In the genomic region with DNA sequence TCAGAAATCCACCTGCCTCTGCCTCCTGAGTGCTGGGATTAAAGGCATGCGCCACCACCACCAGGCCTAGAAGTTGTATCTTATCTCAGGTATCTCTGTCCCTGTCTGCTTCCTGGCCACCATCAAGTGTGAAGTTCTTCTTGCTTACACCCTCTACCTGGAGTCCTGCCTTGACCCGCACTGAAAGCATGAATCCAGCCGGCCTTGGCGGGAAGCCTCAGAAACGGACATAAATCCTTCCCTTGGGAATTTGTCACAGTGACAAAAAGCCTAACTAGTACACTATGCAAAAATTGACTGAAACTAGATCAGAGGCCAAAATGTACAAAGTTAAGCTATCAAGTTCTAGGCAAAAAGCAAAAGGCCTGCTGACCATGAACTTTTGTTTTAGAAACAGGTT, we compare ENCODE assay signal across 11 mouse cellular contexts.
"Had no signal": no experiment of that assay in that cellular context is flagged by ENCODE, and none has a peak within 500 bp of the region (broad histone marks: within the 10 kb centered on the region; RNA-seq: fewer than 3 reads in every experiment).

No protein-coding gene starts in this region.

- DNase-seq: kidney, postnatal 25 days; layer of hippocampus, adult 9-11 months; liver; liver, postnatal 0 days; lung, embryonic 14.5 days; right cerebral cortex, adult 18-20 months; right cerebral cortex, postnatal 14 days; right cerebral cortex, postnatal 4 days; thymus, adult 2 months; thymus, postnatal 14 days; thymus, postnatal 4 days had no signal
